Mouse (Mus musculus) v-Abl transformed pro-B cells (cell line): ENCODE measurements around the gene Ehbp1.

Experiments used
- in situ Hi-C, 2 experiments: fragments of 400-800 bp; cut with MboI; formaldehyde crosslinking; loops; one replicate each; pipeline ENCODE4 v1.15.1; 2025; ENCODE audit not compliant: unreplicated experiment in 2 of 2

Gene Ehbp1

GRCm38 (mm10) chr11:22286885-22287512 is 55.1 kb downstream of the Ehbp1 start:
- in situ Hi-C loops, result no loop called here

GRCm38 (mm10) chr11:22286371-22286872 is 55.7 kb downstream of the Ehbp1 start:
- in situ Hi-C loops, result no loop called here

- in situ Hi-C loops, result no loop called here
Measured at GRCm38 (mm10) chr11:22276656-22277055, 65.4 kb downstream of the Ehbp1 start.

GRCm38 (mm10) chr11:22274144-22274543 is 67.9 kb downstream of the Ehbp1 start:
- in situ Hi-C loops, result no loop called here

GRCm38 (mm10) chr11:22273378-22273777 is 68.7 kb downstream of the Ehbp1 start:
- in situ Hi-C loops, result no loop called here

GRCm38 (mm10) chr11:22271889-22272288 is 70.2 kb downstream of the Ehbp1 start:
- in situ Hi-C loops, result no loop called here

GRCm38 (mm10) chr11:22269643-22270042 is 72.4 kb downstream of the Ehbp1 start:
- in situ Hi-C loops, result no loop called here

- in situ Hi-C loops, result no loop called here
Measured at GRCm38 (mm10) chr11:22269173-22269572, 72.9 kb downstream of the Ehbp1 start.

GRCm38 (mm10) chr11:22267014-22267413 is 75.1 kb downstream of the Ehbp1 start:
- in situ Hi-C loops, result no loop called here

- in situ Hi-C loops, result no loop called here
Measured at GRCm38 (mm10) chr11:22255418-22255817, 86.7 kb downstream of the Ehbp1 start.

GRCm38 (mm10) chr11:22249363-22249762 is 92.7 kb downstream of the Ehbp1 start:
- in situ Hi-C loops, result loop anchor here (25.0 kb wide), 5 partner anchors 888 to 1713 kb away; partner anchors contain the start of gene Xpo1 (in 1 of the 2)

GRCm38 (mm10) chr11:22247736-22248135 is 94.4 kb downstream of the Ehbp1 start:
- in situ Hi-C loops, result loop anchor here (25.0 kb wide), 5 partner anchors 890 to 1715 kb away; partner anchors contain the start of gene Xpo1 (in 1 of the 2)

- in situ Hi-C loops, result loop anchor here (25.0 kb wide), 5 partner anchors 890 to 1715 kb away; partner anchors contain the start of gene Xpo1 (in 1 of the 2)
Measured at GRCm38 (mm10) chr11:22247069-22247468, 95.0 kb downstream of the Ehbp1 start.

GRCm38 (mm10) chr11:22235558-22235957 is 106.5 kb downstream of the Ehbp1 start:
- in situ Hi-C loops, result loop anchor here (25.0 kb wide), 5 partner anchors 902 to 1727 kb away; partner anchors contain the start of gene Xpo1 (in 1 of the 2)

GRCm38 (mm10) chr11:22234739-22235138 is 107.4 kb downstream of the Ehbp1 start:
- in situ Hi-C loops, result loop anchor here (25.0 kb wide), 5 partner anchors 903 to 1728 kb away; partner anchors contain the start of gene Xpo1 (in 1 of the 2)

GRCm38 (mm10) chr11:22230906-22231305 is 111.2 kb downstream of the Ehbp1 start:
- in situ Hi-C loops, result loop anchor here (25.0 kb wide), 5 partner anchors 906 to 1731 kb away; partner anchors contain the start of gene Xpo1 (in 1 of the 2)

- in situ Hi-C loops, result loop anchor here (5.0 to 25.0 kb wide), 9 partner anchors 392 to 1737 kb away; partner anchors contain the start of gene Xpo1 (in 1 of the 2)
Measured at GRCm38 (mm10) chr11:22225619-22226018, 116.5 kb downstream of the Ehbp1 start.

- in situ Hi-C loops, result no loop called here
Measured at GRCm38 (mm10) chr11:22218222-22218621, 123.9 kb downstream of the Ehbp1 start.

- in situ Hi-C loops, result no loop called here
Measured at GRCm38 (mm10) chr11:22216941-22217340, 125.2 kb downstream of the Ehbp1 start.

- in situ Hi-C loops, result no loop called here
Measured at GRCm38 (mm10) chr11:22206611-22207010, 135.5 kb downstream of the Ehbp1 start.

- in situ Hi-C loops, result no loop called here
Measured at GRCm38 (mm10) chr11:22206191-22206590, 135.9 kb downstream of the Ehbp1 start.

- in situ Hi-C loops, result no loop called here
Measured at GRCm38 (mm10) chr11:22203413-22203812, 138.7 kb downstream of the Ehbp1 start.
